Mouse (Mus musculus) common myeloid progenitor, adult 5-6 weeks (primary cell): ENCODE results near the gene Tas2r143. TPM values are rescaled to one million over a fixed set of nuclear protein-coding genes. Genes with fewer than 3 reads are reported as not detected.
A peak's percentile ranks its signal among the peaks of the same experiment; 100 is the strongest.

Experiments used
- ATAC-seq: replicated peaks from 2 replicates; pipeline ENCODE4 v1.8.0; 2016; ENCODE audit warnings: low read depth, mild to moderate bottlenecking, moderate TSS enrichment, inconsistent platforms; ENCODE audit not compliant: poor library complexity, severe bottlenecking
- total RNA-seq: library from RNA; stranded (forward); fragments of 200-1000, 187-1606 nt; gene quantifications from 2 replicates; pipeline ENCODE4 v1.2.3, GENCODE M21; 2017

Gene Tas2r143
- not detected in 2 replicates for total RNA-seq

- ATAC-seq, result no peak
These were observed at the start of gene Tas2r143 for GRCm38 (mm10) chr6:42399938-42400337. Tas2r143 (plus strand) TSS chr6:42400238.

GRCm38 (mm10) chr6:42350968-42351775 lies 48.9 kb upstream of the Tas2r143 start:
- ATAC-seq, result no peak

GRCm38 (mm10) chr6:42351776-42352485 lies 48.1 kb upstream of the Tas2r143 start:
- ATAC-seq, result no peak

- no peak for ATAC-seq
These were observed 47.6 kb upstream of the Tas2r143 start for GRCm38 (mm10) chr6:42352486-42352846.

- peak; percentile 37 for ATAC-seq
These were observed 46.9 kb upstream of the Tas2r143 start for GRCm38 (mm10) chr6:42353180-42353579.

- ATAC-seq, result peak; percentile 51
These were observed 45.7 kb upstream of the Tas2r143 start for GRCm38 (mm10) chr6:42354076-42355019.

GRCm38 (mm10) chr6:42355366-42355765 lies 44.7 kb upstream of the Tas2r143 start:
- ATAC-seq, result no peak

- no peak for ATAC-seq
These were observed 44.0 kb upstream of the Tas2r143 start for GRCm38 (mm10) chr6:42355794-42356600.

- ATAC-seq, result no peak
These were observed 43.1 kb upstream of the Tas2r143 start for GRCm38 (mm10) chr6:42356913-42357312.

GRCm38 (mm10) chr6:42357901-42358300 lies 42.1 kb upstream of the Tas2r143 start:
- ATAC-seq, result no peak

- ATAC-seq, result no peak
These were observed 41.1 kb upstream of the Tas2r143 start for GRCm38 (mm10) chr6:42358901-42359300.

- ATAC-seq, result no peak
These were observed 40.5 kb upstream of the Tas2r143 start for GRCm38 (mm10) chr6:42359364-42360147.

- no peak for ATAC-seq
These were observed 39.7 kb upstream of the Tas2r143 start for GRCm38 (mm10) chr6:42360231-42360840.

GRCm38 (mm10) chr6:42361041-42361895 lies 38.8 kb upstream of the Tas2r143 start:
- ATAC-seq, result no peak

GRCm38 (mm10) chr6:42362074-42362473 lies 38.0 kb upstream of the Tas2r143 start:
- ATAC-seq, result no peak

GRCm38 (mm10) chr6:42362497-42362896 lies 37.5 kb upstream of the Tas2r143 start:
- ATAC-seq, result no peak

GRCm38 (mm10) chr6:42362974-42363373 lies 37.1 kb upstream of the Tas2r143 start:
- ATAC-seq, result 0 out of 2 replicates have a peak, but pooled peaks have one; percentile 16
